18 mouse cellular contexts compared by ENCODE assay signal in genomic region chr12:54456731-54457130, GRCm38 (mm10).
DNase-seq lines count a peak whose midpoint lies in the region; TF ChIP-seq lines count a peak whose summit lies in the region.
"Had no signal": no experiment of that assay in that cellular context is flagged by ENCODE, and none has a peak within 500 bp of the region (broad histone marks: within the 10 kb centered on the region; RNA-seq: fewer than 3 reads in every experiment).

No protein-coding gene starts in this region.

- H3K4me1 ChIP-seq in cerebellum, adult 2 months (ENCODE audit: control insufficient read depth, insufficient read depth, low read length), result peaks cover 9% of the 10 kb centered on the region
- H3K4me1 ChIP-seq: embryonic facial prominence, embryonic 12.5 days; forebrain, embryonic 13.5 days; forebrain, embryonic 15.5 days had no signal

- peak; percentile 7 to 24 for DNase-seq in cerebellum, adult 2 months
- DNase-seq in cerebellum, adult 11 months, result no peak
- DNase-seq in cerebellum, postnatal 14 days, result peak; percentile 28 to 64
- no peak for DNase-seq in cerebellum, adult 9-10 months
- DNase-seq in cerebellum, postnatal 36 days, result peak; percentile 4 to 7
- no peak for DNase-seq in cerebellum, adult 18-20 months
- DNase-seq: adrenal gland, adult 8-10 months; adrenal gland, postnatal 14 days; adrenal gland, postnatal 36 days; B cell, adult 2 months; cerebellum, adult 8-10 months; forebrain, postnatal 0 days had no signal

- H3K27ac ChIP-seq in cerebellum, adult 2 months (ENCODE audit: insufficient read depth, low read length), result no peak overlapping the region
- H3K27ac ChIP-seq: embryonic facial prominence, embryonic 10.5 days; embryonic facial prominence, embryonic 12.5 days; forebrain, embryonic 13.5 days; forebrain, embryonic 15.5 days had no signal

- no peak overlapping the region for H3K4me3 ChIP-seq in cerebellum, adult 2 months (replicated peaks; ENCODE audit: insufficient read depth, low read depth, low read length)
- H3K4me3 ChIP-seq: embryonic facial prominence, embryonic 10.5 days; embryonic facial prominence, embryonic 12.5 days; forebrain, embryonic 13.5 days; forebrain, embryonic 15.5 days had no signal

- no peak for TF ChIP-seq POLR2A in cerebellum, adult 2 months (IDR thresholded peaks at IDR 0.05; ENCODE audit: borderline replicate concordance, insufficient read depth, low read length)

- TF ChIP-seq CTCF in cerebellum, adult 2 months (IDR thresholded peaks at IDR 0.05; ENCODE audit: borderline replicate concordance, insufficient read depth, low read depth, low read length), result no peak

- WGBS in cerebellum, adult 2 months, result 15% methylated on average over 8 of the region's 8 CpGs

- H3K27me3 ChIP-seq in cerebellum, adult 2 months (ENCODE audit: control insufficient read depth, insufficient read depth, low read length), result no peaks in the 10 kb centered on the region; the same call in 1 of the 2 replicates
- H3K27me3 ChIP-seq: CH12.LX; embryonic facial prominence, embryonic 12.5 days; forebrain, embryonic 13.5 days; forebrain, embryonic 15.5 days; Patski had no signal

Comparison
In these comparisons a context has a peak if more than half of its experiments do, and no peak if none do; other contexts are left out.
1. DNase-seq: peak in cerebellum, adult 2 months (2 of 2), cerebellum, postnatal 14 days (2 of 2) and cerebellum, postnatal 36 days (2 of 2); none in cerebellum, adult 11 months (single experiment), cerebellum, adult 9-10 months (single experiment) and cerebellum, adult 18-20 months (0 of 2).